Comparison of ENCODE assay signal across 14 mouse cellular contexts in the genomic region with DNA sequence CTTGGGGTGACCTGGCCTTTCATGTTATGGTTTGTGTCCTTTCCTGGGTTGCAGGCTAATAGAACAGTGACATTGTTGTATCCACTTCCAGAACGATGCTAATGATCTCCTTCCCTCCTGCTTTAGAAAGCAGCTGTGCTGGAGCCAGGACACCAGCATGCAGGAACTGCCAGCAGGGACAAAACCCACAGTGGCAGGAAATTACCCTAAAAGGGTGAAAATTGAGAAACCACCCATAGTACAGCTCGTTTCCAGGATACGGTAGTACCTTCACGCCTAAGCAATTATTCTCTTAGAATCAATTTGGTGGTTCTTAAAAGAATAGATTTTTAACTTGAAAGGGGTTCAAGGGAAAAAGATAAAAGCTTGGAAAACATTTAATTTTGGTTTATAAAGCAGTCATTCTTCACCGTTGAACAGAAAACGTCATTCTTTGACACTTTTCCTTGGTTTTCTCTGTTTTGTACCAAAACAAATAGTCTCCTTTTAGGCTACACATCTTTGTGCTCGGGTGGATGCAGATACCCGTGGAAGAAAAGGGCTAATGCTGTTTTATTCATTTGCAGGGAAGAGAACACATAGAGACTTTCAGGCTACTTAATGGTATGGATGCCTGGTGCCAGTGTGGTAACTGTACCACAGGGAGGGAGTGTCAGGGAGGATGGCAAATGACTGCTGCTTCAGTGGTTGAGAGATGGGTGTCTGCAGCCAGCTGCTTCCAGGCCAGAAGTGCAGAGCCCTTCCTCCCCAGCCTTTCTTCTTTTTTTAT.
DNase-seq lines count a peak whose midpoint lies in the region; ATAC-seq and TF ChIP-seq lines count a peak whose summit lies in the region.
"Had no signal": no experiment of that assay in that cellular context is flagged by ENCODE, and none has a peak within 500 bp of the region (broad histone marks: within the 10 kb centered on the region; RNA-seq: fewer than 3 reads in every experiment).

No protein-coding gene starts in this region.

- H3K27me3 ChIP-seq in forebrain, embryonic 13.5 days = 0 out of 2 replicates have a peak, but pooled peaks cover 2% of the 10 kb centered on the region
- H3K27me3 ChIP-seq in hindbrain, embryonic 16.5 days (replicated peaks; ENCODE audit: control insufficient read depth, insufficient read depth, low read length) = no peaks in the 10 kb centered on the region
- no peaks in the 10 kb centered on the region for H3K27me3 ChIP-seq in midbrain, postnatal 0 days (ENCODE audit: insufficient read depth, low read length)

- H3K27ac ChIP-seq in layer of hippocampus, adult 2 months = peak overlapping the region; percentile 89
- peak overlapping the region; percentile 54; the same call in 1 of the 2 replicates for H3K27ac ChIP-seq in forebrain, embryonic 13.5 days
- H3K27ac ChIP-seq in hindbrain, embryonic 16.5 days (ENCODE audit: low read depth, low read length) = peak overlapping the region; percentile 39; the same call in 1 of the 2 replicates
- no peak overlapping the region for H3K27ac ChIP-seq in midbrain, postnatal 0 days (ENCODE audit: low read depth, low read length)

- TF ChIP-seq CTCF in layer of hippocampus, adult 2 months (conservative IDR thresholded peaks at IDR 0.05) = peak; percentile 31; the same call in 1 of the 2 replicates
- TF ChIP-seq CTCF in midbrain, postnatal 0 days (IDR thresholded peaks at IDR 0.05) = no peak

- H3K4me3 ChIP-seq in layer of hippocampus, adult 2 months = no peak overlapping the region
- no peak overlapping the region for H3K4me3 ChIP-seq in forebrain, embryonic 13.5 days
- no peak overlapping the region for H3K4me3 ChIP-seq in hindbrain, embryonic 16.5 days (ENCODE audit: low read length)
- no peak overlapping the region for H3K4me3 ChIP-seq in midbrain, postnatal 0 days (ENCODE audit: low read depth, low read length)

- peaks cover 18% of the 10 kb centered on the region for H3K4me1 ChIP-seq in forebrain, embryonic 13.5 days
- H3K4me1 ChIP-seq in hindbrain, embryonic 16.5 days (ENCODE audit: control insufficient read depth, insufficient read depth, low read depth, low read length) = peaks cover 2% of the 10 kb centered on the region; the same call in 1 of the 2 replicates
- H3K4me1 ChIP-seq in midbrain, postnatal 0 days (ENCODE audit: insufficient read depth, low read length) = no peaks in the 10 kb centered on the region

- H3K36me3 ChIP-seq in forebrain, embryonic 13.5 days (ENCODE audit: poor library complexity, severe bottlenecking) = no peaks in the 10 kb centered on the region
- H3K36me3 ChIP-seq in hindbrain, embryonic 16.5 days (ENCODE audit: control insufficient read depth, insufficient read depth, low read length) = no peaks in the 10 kb centered on the region
- no peaks in the 10 kb centered on the region for H3K36me3 ChIP-seq in midbrain, postnatal 0 days (ENCODE audit: insufficient read depth, low read length)

- no peaks in the 10 kb centered on the region for H3K9me3 ChIP-seq in forebrain, embryonic 13.5 days (replicated peaks)
- H3K9me3 ChIP-seq in hindbrain, embryonic 16.5 days (ENCODE audit: control insufficient read depth, low read length) = no peaks in the 10 kb centered on the region
- H3K9me3 ChIP-seq in midbrain, postnatal 0 days (ENCODE audit: low read length) = no peaks in the 10 kb centered on the region

- WGBS in forebrain, embryonic 13.5 days = 15% methylated on average over 8 of the region's 8 CpGs
- 32% methylated on average over 8 of the region's 8 CpGs for WGBS in hindbrain, embryonic 16.5 days
- 27% methylated on average over 8 of the region's 8 CpGs for WGBS in midbrain, postnatal 0 days

- H3K4me2 ChIP-seq in forebrain, embryonic 13.5 days = no peak overlapping the region
- no peak overlapping the region for H3K4me2 ChIP-seq in hindbrain, embryonic 16.5 days (ENCODE audit: low read length)
- H3K4me2 ChIP-seq in midbrain, postnatal 0 days (ENCODE audit: low read depth, low read length, poor library complexity, severe bottlenecking) = no peak overlapping the region

- DNase-seq in layer of hippocampus, adult 2 months (ENCODE audit: low spot score in 2 of 2) = peak in 1 of 2 experiments; percentile 60
- DNase-seq in layer of hippocampus, postnatal 10 days (ENCODE audit: low spot score in 2 of 2) = no peak
- peak; percentile 66 for DNase-seq in midbrain, postnatal 0 days (ENCODE audit: low spot score)
- no peak for DNase-seq in spleen, postnatal 14 days (ENCODE audit: low spot score in 2 of 2)
- no peak for DNase-seq in ovary, postnatal 10 days (ENCODE audit: low spot score)
- DNase-seq: adrenal gland, postnatal 14 days; cerebellum, postnatal 14 days; kidney, postnatal 10 days; liver; lung, adult 2 months; retina, postnatal 1 day had no signal

- H3K9ac ChIP-seq in forebrain, embryonic 13.5 days = no peak overlapping the region
- H3K9ac ChIP-seq in hindbrain, embryonic 16.5 days (ENCODE audit: low read depth, low read length) = no peak overlapping the region; the same call in 1 of the 2 replicates
- no peak overlapping the region for H3K9ac ChIP-seq in midbrain, postnatal 0 days (replicated peaks; ENCODE audit: low read length, poor library complexity, severe bottlenecking)

- peak; percentile 85 for ATAC-seq in forebrain, embryonic 13.5 days
- ATAC-seq in hindbrain, embryonic 16.5 days = peak; percentile 94
- no peak for ATAC-seq in midbrain, postnatal 0 days (ENCODE audit: low FRiP score)
- no peak for ATAC-seq in erythroid progenitor cell, adult 5-6 weeks (replicated peaks; ENCODE audit: low FRiP score, poor library complexity, severe bottlenecking)

Comparison
In these comparisons a context has a peak if more than half of its experiments do, and no peak if none do; other contexts are left out.
1. ATAC-seq: peak in forebrain, embryonic 13.5 days (single experiment) and hindbrain, embryonic 16.5 days (single experiment); none in midbrain, postnatal 0 days (single experiment) and erythroid progenitor cell, adult 5-6 weeks (single experiment).